Mouse (Mus musculus) spleen, embryonic (tissue): ENCODE measurements around the gene Myzap.

Experiments used
- CTCF ChIA-PET: fragments of 350-600 bp; sonication (Branson Sonifier 250); formaldehyde crosslinking; loops from one replicate; lab custom pipeline; 2022; lab: Charles Lee

Myzap gene

DNA sequence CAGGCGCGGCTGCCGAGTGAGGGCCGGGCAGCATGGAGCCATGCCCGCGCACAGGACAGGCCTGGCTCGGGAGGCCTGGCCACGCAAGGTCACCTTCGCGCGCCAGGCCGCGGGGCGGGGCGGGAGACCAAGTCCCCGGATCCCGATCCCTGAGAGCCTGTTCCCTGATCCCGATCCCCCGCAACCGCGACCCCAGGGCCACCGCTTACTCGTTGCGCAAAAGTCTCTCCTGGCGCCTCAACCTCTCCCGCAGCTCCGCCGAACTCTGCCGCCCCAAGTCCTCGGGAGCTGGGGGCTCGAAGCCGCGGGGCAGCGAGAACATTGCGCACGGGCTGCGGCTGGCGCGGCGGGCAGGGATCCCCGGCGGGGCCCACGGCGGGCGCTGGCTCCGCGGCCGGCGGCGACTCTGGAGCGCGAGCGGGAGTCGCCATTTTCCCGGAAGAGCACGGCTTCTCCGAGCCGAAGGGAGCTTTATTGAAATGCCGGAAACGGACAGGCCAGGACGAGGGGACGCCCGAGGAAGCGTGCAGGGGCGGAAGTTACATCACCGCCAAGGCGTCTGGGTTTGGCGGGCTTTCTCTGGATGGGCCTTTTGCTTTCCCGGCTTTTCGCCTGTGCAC, 106.6 kb downstream of the Myzap start, which contains the start of gene Polr2m:
Polr2m (minus strand) TSS at position 461 of the 620 bp plus-strand sequence.
- CTCF ChIA-PET = interaction anchor here (0.6 to 0.8 kb wide), 3 partner anchors 30 to 1460 kb away, joined by 3 read pairs; no protein-coding TSS in a partner anchor

DNA sequence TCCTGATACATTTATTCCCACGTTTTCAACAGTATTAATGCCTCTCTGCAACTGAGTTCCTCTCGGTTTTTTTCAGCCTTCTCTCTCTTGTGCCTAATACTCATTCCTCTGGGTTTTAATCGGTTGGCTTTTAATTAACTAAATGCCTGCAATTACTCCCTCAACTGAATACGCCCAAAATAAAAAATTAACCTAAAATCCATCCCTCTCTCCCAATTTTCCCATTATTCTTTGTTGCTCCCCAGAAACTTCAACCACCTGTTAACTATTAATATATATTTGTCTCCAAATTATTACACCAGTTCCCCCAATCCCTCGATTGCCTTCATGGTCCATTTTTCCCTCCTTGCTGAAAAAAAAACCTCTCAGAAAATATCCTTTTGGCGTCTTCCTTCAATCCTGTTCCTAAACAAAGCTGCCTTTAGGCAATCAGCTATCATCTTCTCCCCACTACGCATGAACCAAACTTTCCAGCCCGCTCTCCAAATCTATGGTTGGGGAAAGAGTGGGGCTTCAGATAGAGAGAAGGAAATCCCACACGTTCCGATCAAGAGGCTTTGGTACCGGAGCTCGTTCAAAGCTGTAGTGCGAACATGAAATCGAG, 107.2 kb downstream of the Myzap start:
- CTCF ChIA-PET = interaction anchor here (0.6 to 0.8 kb wide), 2 partner anchors 30 to 70 kb away, joined by 3 read pairs; no protein-coding TSS in a partner anchor

DNA sequence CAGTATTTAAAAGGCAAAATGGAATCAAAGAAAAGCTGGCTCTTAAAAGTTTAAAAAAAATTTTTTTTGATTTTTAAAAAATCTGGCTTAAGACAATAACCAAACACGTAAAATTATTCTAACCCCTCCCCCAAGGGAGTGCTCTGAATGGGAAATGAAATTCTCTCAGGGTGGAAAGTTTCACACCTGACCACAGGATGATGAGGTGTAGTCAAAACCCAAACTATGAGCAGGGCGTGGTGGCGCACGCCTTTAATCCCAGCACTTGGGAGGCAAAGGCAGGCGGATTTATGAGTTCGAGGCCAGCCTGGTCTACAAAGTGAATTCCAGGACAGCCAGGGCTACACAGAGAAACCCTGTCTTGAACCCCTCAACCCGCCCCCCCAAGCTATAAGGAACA, 108.3 kb downstream of the Myzap start:
- CTCF ChIA-PET = interaction anchor here (0.5 kb wide), 1 partner anchor 9 kb away, joined by 3 read pairs; no protein-coding TSS in a partner anchor

DNA sequence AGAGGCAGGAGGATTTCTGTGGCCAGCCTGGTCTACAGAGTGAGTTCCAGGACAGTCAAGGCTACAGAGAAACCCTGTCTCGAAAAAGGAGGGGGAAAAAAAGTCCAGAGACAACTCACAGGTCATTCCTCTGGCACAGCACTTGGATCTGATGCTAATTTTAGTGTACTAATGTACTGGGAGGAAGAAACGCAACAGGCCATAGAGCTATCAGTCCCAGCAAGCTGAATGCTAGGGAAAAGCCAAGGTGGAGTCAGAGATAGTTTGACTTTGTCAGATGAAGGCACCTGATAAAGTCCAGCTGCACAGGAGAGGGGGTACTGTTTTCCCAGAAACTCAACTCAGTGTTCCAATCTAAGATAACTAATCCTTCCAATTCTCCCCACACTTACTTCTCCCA, 111.9 kb downstream of the Myzap start:
- CTCF ChIA-PET = no interaction called here

DNA sequence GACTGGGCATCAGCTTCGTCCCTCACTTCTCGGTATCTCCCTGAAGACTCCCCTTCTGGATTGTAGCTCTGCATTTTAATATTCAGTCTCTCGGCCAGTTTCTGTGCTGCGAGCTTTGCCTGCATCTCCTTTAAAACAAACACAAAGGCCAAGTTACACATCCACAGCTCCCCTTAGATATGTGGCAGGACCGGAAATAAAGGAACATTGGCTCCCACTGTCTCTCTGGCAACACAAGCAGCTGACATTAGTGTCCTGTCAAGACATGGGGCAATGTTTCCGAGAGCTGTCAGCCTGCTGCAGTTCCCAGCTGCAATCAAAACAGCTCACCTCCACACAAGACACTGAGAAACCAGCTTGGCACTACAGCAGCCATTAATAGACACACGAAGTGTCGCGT, 112.7 kb downstream of the Myzap start:
- CTCF ChIA-PET = interaction anchor here (0.6 kb wide), 1 partner anchor 1478 kb away, joined by 3 read pairs; no protein-coding TSS in a partner anchor

DNA sequence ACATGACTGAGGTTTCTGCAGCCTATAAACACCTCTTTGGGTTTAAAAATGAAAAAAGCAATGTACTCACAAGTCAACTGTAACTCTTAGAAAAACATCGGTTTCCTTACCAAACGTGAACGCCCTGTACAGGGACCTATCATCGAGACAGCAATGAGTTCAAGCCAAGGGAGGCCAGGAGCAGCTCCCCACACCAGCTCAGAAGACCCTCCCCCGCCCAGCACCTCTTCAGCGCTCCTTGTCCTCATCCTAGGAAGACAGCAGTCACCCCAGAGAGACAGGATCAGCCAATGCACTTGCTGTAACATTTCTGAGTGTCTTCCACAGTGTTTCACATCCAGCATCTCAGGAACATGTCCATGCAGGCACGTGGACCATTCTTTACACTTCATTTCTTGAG, 113.6 kb downstream of the Myzap start:
- CTCF ChIA-PET = no interaction called here

DNA sequence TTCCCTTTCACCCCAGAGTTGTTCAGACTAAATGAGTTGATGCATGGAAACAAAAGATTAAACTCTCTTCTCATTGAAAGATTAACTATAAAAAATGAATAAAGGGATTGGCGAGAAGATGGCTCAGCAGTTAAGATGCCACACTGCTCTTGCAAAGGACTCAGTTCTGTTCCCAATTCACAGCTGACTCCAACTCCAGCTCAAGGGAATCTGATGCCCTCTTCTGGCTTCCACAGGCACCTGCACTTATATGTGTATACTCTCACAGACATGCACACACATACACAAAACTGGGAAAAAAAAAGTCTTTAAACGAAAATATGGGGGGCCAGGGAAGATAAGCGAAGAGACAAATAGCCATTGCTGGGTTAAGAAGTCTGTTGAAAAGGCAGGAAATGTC, 115.6 kb downstream of the Myzap start:
- CTCF ChIA-PET = interaction anchor here (0.7 kb wide), 1 partner anchor 513 kb away, joined by 3 read pairs; no protein-coding TSS in a partner anchor

DNA sequence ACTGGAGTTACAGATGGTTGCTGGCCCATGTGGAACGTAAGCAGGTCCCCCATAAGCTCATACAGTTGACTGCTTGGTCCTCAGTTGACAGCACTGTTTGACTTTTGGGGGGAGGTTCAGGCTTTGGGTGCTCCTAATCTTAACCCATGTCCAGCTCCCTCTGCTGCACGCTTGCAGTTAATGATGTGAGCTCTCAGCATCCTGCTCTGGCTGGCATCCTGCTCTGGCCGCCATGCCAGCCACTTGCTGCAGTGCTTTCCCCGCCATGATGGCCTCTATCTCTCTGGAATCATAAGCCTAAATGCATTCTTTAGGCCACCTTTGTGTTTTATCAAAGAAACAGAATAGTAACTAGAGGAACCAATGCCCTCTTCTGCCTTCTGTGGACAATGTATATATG, 116.6 kb downstream of the Myzap start:
- CTCF ChIA-PET = interaction anchor here (0.8 kb wide), 1 partner anchor 661 kb away, joined by 12 read pairs; no protein-coding TSS in a partner anchor

DNA sequence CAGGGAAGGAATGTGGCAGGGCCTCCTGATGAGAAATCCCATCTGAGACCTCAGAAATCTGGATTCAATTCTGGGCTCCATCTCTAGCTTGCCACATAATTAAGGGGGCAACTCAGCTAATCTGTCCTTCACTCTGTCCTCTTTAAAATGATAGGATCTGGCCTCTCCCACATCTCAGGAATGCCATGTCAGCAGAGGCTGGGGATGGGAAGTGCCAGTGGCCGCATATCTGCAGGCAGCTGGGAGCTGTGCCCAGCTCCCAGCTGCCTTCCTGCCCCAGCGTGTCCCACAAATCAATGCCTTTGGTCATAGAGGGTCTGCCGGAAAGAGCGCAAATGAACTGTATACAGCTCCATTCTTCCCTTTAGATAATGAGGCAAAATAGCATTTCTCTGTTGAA, 124.7 kb downstream of the Myzap start:
- CTCF ChIA-PET = no interaction called here

DNA sequence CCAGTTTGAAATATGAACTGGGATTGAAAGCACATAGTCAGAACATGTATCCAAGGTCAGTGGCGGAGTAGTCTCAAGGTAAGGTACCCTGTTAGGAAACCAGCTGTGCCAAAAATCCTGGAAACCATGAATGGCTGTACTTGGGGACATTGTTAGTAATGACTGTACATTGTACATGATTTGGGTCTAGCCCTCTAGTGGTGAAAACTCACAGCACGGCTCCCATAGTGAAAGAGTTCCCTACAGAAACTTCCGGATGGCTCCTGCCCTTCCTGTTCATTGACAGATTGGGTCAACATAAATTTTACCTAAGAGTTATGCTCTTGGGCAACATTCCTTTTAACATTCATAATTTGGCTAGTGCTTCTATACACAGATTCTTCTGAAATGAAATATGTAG, 126.0 kb downstream of the Myzap start:
- CTCF ChIA-PET = no interaction called here

DNA sequence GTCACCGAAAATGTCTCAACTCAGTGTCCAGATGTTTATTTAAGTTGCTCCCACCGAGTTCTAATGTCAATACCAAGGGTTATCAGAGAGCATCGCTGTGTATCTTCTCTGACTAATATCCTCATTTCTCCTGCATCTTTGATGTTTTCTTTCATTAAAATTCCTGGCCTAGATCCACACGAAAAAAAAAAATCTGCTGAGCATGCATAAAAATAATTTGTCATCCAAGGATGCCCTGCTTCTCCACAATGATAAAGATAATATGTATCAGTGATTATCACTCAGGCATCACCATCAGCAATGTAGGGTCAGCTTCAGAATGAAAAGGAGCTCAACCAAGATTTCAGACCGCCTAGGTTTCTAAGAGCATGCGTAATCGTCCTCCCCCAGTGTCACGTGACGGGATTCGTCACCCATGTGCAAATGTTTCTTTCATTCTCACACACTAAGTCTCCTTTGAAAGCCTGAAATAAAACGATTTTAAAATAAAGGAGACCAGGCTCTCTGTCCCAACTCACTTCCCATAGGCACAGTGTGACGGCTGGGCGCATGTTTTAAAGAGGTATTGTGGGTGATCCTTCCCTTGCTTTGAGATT, 129.0 kb downstream of the Myzap start:
- CTCF ChIA-PET = no interaction called here

DNA sequence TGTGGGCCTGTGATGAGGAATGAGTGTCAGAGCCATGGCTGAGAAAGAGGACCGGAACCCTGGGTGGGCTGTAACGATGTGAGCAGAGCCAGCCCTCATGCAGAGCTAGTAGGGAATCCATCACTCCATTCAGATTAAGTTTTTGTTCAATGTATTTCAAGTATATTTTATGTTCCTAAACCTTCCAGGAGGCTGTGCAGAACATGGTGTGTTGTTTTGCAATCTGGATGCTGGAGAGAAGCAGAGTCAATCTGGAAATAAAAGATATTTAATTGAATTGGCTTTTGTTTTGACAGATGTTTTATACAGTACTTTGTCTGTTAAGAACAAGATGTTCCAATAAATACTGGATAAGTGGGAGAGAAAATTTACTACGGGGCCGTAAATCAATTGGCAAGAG, 135.4 kb downstream of the Myzap start:
- CTCF ChIA-PET = no interaction called here
